Mouse (Mus musculus) embryonic stem cell, embryonic (primary cell): ENCODE data around the gene Pmepa1.

ENCODE experiments used
- CTCF ChIA-PET, 4 experiments: fragments of 300-600 bp in 2 of 4; fragments of 350-600 bp in 2 of 4; sonication (Branson Sonifier 250); formaldehyde crosslinking; loops; one replicate each; lab custom pipeline; 2022; ENCODE audit warnings: inconsistent platforms in 2 of 4; lab: Charles Lee
- POLR2A ChIA-PET, 4 experiments: fragments of 300-600 bp in 2 of 4; fragments of 350-600 bp in 2 of 4; sonication (Branson Sonifier 250); formaldehyde crosslinking; loops; one replicate each; lab custom pipeline; 2022; ENCODE audit warnings: antibody characterized with exemption in 4 of 4, inconsistent platforms in 1 of 4; lab: Charles Lee

Pmepa1 gene

GRCm38 (mm10) chr2:173229578-173230224, 46.6 kb downstream of the Pmepa1 start:
- POLR2A ChIA-PET, result interaction anchor here in 3 of 4 experiments (0.5 to 2.2 kb wide), 23 partner anchors 10 to 238 kb away, joined by 3 to 8 read pairs (median 4); partner anchors contain the start of gene Zbp1 (in 1 of the 3)

DNA sequence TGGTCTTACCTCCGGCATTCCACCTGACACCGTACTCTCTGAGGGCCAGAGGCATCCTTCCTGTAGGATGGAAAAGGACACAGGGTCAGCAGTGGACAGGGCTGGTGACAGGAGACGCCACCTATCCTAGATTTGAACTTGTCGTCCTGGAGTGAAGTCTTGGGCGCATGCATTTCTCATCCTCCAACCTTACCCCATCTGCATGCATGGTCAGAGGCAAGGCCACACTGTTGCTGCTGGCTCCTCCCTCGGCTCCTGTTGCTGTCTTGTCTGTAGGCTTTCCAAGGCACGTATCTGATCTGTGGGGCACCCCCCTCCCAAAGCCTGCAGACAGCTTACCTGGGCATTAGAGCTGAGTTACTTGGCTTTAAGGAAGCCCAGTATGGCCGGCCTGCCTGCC, 47.8 kb downstream of the Pmepa1 start:
- ChIA-PET CTCF (interaction anchor here in 3 of 4 experiments (1.6 to 2.3 kb wide), 5 partner anchors 8 to 189 kb away, joined by 7 to 28 read pairs (median 15); partner anchors contain the start of gene Zbp1 (in 1 of the 3)), POLR2A (interaction anchor here in 1 of 4 experiments (0.8 kb wide), 1 partner anchor 104 kb away, joined by 3 read pairs; no protein-coding TSS in a partner anchor)

More at GRCm38 (mm10) chr2:173229578-173230224, 46.6 kb downstream of the Pmepa1 start:
- CTCF ChIA-PET, result interaction anchor here (0.5 to 2.5 kb wide), 127 partner anchors 9 to 727 kb away, joined by 3 to 47 read pairs (median 4); partner anchors contain the start of gene Zbp1 (in 4 of the 4)

DNA sequence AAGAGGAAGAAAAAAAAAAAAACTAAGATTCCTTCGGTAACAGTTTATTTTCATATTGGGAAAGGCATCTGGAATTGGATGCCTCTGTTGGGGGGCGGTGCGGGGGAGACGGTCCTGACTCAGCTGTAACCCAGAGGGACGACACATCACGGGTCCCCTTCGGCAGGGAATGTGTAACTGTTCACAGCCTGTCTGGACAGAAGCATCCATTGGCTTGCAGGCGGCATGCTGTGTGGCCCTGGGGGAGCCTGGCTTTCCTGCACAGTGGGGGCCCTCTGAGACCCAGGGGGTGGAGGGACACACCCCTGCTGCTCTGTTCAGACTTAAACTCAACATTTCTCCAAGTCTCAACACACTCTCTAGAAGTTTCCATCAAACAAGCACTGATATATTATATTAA, 49.5 kb downstream of the Pmepa1 start:
- ChIA-PET POLR2A (interaction anchor here in 2 of 4 experiments (0.8 to 1.2 kb wide), 3 partner anchors 8 to 39 kb away, joined by 3 to 5 read pairs (median 3); partner anchors contain the start of gene Zbp1 (in 1 of the 2)), CTCF (interaction anchor here in 2 of 4 experiments (0.7 to 1.1 kb wide), 4 partner anchors 8 to 807 kb away, joined by 3 read pairs; partner anchors contain the start of gene Zbp1 (in 1 of the 2))

DNA sequence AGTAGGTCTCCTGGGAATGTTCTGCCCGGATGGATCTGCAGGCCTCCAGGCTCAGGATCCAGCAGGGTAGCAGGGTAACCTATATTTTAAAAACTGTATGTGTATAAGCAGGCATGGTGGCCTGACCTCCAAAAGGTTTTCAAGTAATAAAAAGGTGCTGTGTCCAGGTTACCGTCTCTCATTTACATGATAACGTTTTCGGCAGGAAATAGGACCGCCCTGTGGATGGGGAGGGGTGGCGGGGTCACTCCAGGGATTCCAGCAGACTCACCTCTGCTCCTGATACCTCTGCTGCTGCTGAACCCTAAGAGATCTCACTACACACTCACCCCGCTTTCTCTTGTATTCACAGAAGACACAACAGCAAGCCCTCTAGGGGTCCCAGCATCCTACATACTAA, 50.4 kb downstream of the Pmepa1 start:
- ChIA-PET CTCF (interaction anchor here in 2 of 4 experiments (0.7 to 1.4 kb wide), 2 partner anchors 104 to 191 kb away, joined by 3 to 5 read pairs; no protein-coding TSS in a partner anchor), POLR2A (interaction anchor here in 3 of 4 experiments (1.1 to 1.9 kb wide), 4 partner anchors 8 to 190 kb away, joined by 3 to 5 read pairs (median 4); no protein-coding TSS in a partner anchor)

GRCm38 (mm10) chr2:173224832-173225231, 51.5 kb downstream of the Pmepa1 start:
- POLR2A ChIA-PET, result interaction anchor here in 2 of 4 experiments (0.6 to 1.9 kb wide), 11 partner anchors 9 to 288 kb away, joined by 3 to 6 read pairs (median 3); no protein-coding TSS in a partner anchor
- CTCF ChIA-PET, result interaction anchor here in 3 of 4 experiments (0.5 to 1.4 kb wide), 8 partner anchors 39 to 1096 kb away, joined by 3 to 7 read pairs (median 4); no protein-coding TSS in a partner anchor

DNA sequence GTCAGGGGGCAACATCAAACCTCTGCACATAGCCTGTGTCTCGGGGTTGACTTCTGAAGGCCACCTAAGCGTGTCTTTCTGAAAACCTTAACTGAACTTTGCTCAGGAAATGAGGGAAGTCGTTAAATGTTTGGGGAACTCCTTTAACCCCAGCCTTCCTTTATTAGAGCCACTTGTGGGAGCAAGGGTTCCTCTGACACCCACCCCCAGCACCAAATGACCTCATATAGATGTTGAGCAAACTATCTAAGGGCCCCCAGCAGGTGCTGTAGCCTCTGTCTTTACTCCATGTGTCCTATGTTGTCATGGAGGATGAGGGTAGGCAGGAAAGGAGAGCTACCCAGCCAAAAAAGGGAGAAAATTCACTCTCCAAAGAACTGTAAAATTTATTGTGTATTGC, 52.2 kb downstream of the Pmepa1 start:
- CTCF ChIA-PET, result interaction anchor here in 3 of 4 experiments (0.6 to 1.4 kb wide), 3 partner anchors 38 to 119 kb away, joined by 3 to 4 read pairs (median 3); no protein-coding TSS in a partner anchor
- POLR2A ChIA-PET, result interaction anchor here in 2 of 4 experiments (0.9 to 1.9 kb wide), 5 partner anchors 10 to 112 kb away, joined by 3 to 4 read pairs (median 3); no protein-coding TSS in a partner anchor

- ChIA-PET CTCF (interaction anchor here in 2 of 4 experiments (1.4 kb wide), 2 partner anchors 37 to 116 kb away, joined by 3 to 4 read pairs; no protein-coding TSS in a partner anchor), POLR2A (interaction anchor here in 3 of 4 experiments (0.5 to 1.3 kb wide), 4 partner anchors 13 to 183 kb away, joined by 3 to 4 read pairs (median 3); no protein-coding TSS in a partner anchor)
Observed at GRCm38 (mm10) chr2:173223496-173223895, 52.8 kb downstream of the Pmepa1 start.

DNA sequence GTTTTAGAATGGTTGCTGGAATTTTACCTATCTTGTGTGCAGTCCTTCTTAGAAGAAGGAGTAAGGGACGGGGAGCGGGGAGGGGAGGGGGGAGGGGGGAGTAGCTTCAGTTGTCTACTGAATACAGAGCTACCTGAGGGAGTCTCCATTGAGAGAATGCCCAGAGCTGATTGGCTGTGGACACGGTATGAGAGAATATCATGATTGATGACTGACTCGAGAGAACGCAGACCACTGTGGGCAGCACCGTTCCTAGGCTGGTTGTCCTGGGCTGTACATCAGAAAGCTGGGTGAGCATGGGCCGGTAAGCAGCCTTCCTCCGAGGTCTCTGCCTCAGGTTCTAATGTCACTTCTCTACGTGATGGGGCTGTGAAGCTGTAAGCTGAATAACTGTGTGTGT, 55.6 kb downstream of the Pmepa1 start:
- ChIA-PET POLR2A (no interaction called here), CTCF (interaction anchor here (0.5 to 4.8 kb wide), 12 partner anchors 9 to 205 kb away, joined by 3 to 30 read pairs (median 4); no protein-coding TSS in a partner anchor)

DNA sequence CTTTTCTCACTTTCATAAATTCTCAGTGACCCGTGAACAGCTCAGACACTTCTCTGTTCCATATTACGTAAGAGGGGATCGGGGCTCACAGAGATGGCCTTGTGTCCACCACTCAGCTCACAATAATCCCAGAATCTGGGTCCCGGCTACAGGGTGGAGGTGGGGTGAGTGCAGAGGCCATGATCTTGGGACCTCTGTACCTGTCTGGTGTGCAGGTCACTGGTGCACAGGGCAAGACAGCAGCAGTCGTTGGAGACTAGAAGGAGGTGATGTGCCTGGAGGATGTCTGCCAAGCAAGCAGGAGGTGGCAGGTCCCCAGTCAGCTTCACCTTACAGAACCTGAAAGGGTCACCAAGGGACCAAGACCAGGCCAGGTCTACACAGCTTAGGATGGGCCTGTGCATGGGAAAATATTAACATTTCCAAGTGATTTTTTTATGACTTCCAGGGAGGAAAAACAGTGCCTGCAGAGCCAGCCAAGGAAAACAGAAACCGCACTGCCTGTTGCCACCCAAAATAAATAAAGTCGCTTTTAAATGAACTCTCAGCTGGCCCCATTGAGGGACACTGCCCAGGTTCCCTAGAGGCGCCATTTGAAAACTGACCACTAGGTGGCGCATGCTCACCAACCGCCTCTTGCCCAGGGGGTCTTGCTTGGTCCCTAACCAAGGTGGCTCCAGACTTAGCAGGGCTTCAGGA, 56.9 kb downstream of the Pmepa1 start:
- ChIA-PET POLR2A (interaction anchor here in 2 of 4 experiments (0.6 to 1.0 kb wide), 5 partner anchors 8 to 279 kb away, joined by 3 to 5 read pairs (median 3); partner anchors contain the start of gene Bmp7 (in 1 of the 2)), CTCF (interaction anchor here (0.6 to 4.8 kb wide), 58 partner anchors 8 to 1620 kb away, joined by 3 to 30 read pairs (median 4); no protein-coding TSS in a partner anchor)

DNA sequence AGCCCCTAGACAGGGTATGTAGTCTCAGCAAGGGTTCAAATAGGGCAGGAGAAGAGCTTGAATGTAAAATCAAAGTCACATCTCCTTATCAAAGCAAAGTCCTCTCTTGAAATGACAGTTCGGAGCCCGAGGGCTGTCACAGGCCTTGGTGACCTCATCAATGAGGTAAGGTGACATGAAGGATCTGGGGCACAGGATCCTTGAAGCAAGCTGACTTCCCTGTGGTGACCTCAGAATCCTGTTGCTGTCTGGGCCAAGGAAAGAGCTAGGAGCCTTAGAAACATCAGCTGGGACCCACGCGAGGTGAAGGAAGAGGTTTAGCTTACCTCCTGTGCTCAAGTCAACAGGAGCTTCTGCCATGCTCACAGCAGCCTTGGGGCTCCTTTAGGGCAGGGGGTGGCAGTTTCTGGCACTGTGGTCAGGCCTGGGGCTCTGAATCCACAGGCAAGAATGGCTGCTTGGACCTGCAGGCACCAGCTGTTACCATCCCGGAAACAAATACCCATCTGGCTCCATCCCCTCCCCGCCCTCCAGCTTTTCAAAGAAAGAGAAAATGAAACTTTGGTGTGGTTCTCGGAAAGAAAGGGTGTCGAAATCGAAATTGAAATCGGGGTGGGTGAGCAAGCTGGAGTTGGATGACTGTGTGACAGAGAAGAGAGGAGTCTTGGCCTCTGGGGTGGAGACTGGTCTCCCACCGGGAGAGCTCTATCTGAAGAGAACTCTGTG, 57.8 kb downstream of the Pmepa1 start, which contains the start of gene Zbp1:
Gene Zbp1, minus strand, starts transcription at position 508 of the 726 bp plus-strand sequence.
- POLR2A ChIA-PET, result interaction anchor here (0.5 to 1.1 kb wide), 7 partner anchors 9 to 202 kb away, joined by 3 to 5 read pairs (median 3); no protein-coding TSS in a partner anchor

GRCm38 (mm10) chr2:173217763-173218258, 58.5 kb downstream of the Pmepa1 start:
- POLR2A ChIA-PET, result interaction anchor here in 2 of 4 experiments (0.9 to 1.1 kb wide), 3 partner anchors 12 to 203 kb away, joined by 3 to 5 read pairs (median 3); no protein-coding TSS in a partner anchor
- CTCF ChIA-PET, result interaction anchor here (1.0 to 4.8 kb wide), 15 partner anchors 12 to 344 kb away, joined by 3 to 30 read pairs (median 6); no protein-coding TSS in a partner anchor

More for the DNA sequence above, 57.8 kb downstream of the Pmepa1 start, which contains the start of gene Zbp1:
- CTCF ChIA-PET, result interaction anchor here (0.6 to 4.8 kb wide), 48 partner anchors 8 to 1177 kb away, joined by 3 to 30 read pairs (median 4); no protein-coding TSS in a partner anchor

DNA sequence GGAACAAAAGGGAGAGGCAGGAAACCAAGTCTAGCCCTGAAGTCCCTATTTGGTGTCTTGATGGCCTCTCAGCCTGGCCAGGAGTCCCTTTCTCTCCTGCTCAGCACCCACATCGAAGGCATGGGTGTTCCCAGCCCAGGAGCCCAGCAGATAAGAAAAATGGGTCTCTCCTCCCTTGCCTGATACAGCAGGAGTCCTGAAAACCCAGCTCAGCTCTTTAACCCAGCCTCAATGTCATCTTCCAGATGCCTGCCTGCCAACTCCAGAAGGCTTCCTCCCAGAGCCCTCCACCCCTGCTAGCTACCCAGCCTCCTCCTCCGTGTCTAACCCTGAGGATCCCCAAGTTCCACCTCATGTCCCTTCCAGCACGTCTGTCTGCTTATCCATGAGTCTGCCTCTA, 59.1 kb downstream of the Pmepa1 start:
- POLR2A ChIA-PET, result interaction anchor here in 1 of 4 experiments (0.6 kb wide), 1 partner anchor 1198 kb away, joined by 4 read pairs; the partner anchor contains the start of gene Nelfcd
- CTCF ChIA-PET, result interaction anchor here in 3 of 4 experiments (0.6 to 4.8 kb wide), 5 partner anchors 15 to 1713 kb away, joined by 3 to 25 read pairs (median 4); no protein-coding TSS in a partner anchor

DNA sequence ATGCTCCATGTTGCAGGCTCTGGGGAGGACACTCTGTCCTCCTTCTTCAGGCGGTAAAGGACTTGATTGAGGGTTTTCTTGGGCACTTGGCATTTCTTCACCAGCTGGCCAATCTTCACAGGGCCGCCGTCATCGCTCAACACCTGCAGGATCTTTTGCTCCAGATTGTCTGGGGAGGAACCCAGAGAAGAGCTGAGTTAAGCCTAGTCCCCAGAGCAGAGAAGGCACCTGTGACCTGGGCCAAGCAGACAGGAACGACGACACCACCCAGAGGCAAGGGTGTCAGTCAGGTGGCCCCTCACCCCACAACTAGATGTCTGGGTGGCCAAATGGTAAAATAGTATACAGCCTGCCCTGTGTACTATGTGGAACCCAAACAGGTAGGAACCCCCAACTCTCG, 59.5 kb downstream of the Pmepa1 start:
- CTCF ChIA-PET, result interaction anchor here (0.6 to 4.8 kb wide), 6 partner anchors 13 to 1713 kb away, joined by 3 to 25 read pairs (median 4); no protein-coding TSS in a partner anchor
- POLR2A ChIA-PET, result interaction anchor here in 1 of 4 experiments (0.6 kb wide), 1 partner anchor 1199 kb away, joined by 4 read pairs; the partner anchor contains the start of gene Nelfcd

- ChIA-PET POLR2A (interaction anchor here in 3 of 4 experiments (0.6 to 1.2 kb wide), 4 partner anchors 9 to 142 kb away, joined by 3 to 4 read pairs (median 3); no protein-coding TSS in a partner anchor), CTCF (interaction anchor here in 1 of 4 experiments (0.6 kb wide), 1 partner anchor 53 kb away, joined by 3 read pairs; no protein-coding TSS in a partner anchor)
Observed at GRCm38 (mm10) chr2:173212227-173212626, 64.1 kb downstream of the Pmepa1 start.

DNA sequence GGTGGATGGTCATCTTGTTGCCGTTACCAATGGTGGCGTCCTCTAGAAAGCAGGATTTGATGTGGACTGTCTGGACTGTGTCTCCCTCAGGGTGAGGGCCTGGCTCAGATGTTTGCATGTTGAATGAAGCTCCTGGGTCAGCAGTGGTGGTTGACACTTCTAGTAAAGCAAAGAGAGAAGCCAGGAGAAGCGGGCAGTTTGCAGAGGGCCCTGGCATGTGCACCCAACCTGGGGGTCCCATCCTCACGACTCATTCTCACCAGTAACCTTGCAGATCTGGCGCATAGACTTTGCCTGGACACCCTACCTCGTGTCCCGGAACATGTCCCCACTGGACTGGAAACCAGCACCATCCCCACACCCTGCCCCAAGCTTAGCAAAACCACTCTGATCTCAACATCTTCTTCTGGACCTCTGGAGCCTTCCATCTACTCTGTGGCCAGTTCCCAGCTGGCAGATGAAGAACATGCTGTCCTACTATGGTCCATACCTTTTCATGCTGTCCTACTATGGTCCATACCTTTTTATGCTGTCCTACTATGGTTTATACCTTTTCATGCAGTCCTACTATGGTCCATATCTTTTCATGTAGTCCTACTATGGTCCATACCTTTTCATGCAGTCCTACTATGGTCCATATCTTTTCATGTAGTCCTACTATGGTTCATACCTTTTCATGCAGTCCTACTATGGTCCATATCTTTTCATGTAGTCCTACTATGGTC, 67.1 kb downstream of the Pmepa1 start:
- POLR2A ChIA-PET, result no interaction called here
- CTCF ChIA-PET, result no interaction called here
